Mouse (Mus musculus) forebrain, embryonic 14.5 days (tissue): ENCODE measurements at regions not wholly inside any gene's neighbourhood (a gene's known extent, or its start where the extent isn't known, plus 50 kb on each side); places are given as distances from the start of the nearest gene placed in this dataset.
A peak's percentile ranks its signal among the peaks of the same experiment; 100 is the strongest.

ENCODE experiments used
- ATAC-seq: fragments of 200-750 bp; cut with Nextera tagmentation; 2 replicates; pipeline ENCODE4 v1.8.0; 2017; ENCODE audit warnings: mild to moderate bottlenecking, moderate library complexity
- DNase-seq: peaks from one replicate; pipeline ENCODE4 v3.0.0-alpha.2; 2015; ENCODE audit warnings: low spot score
- H3K27ac ChIP-seq: fragments of 300-500 bp; sonication (generic); 2 replicates; pipeline ENCODE4 v1.5.1; 2014; ENCODE audit warnings: low read depth, mild to moderate bottlenecking, control low read depth, low read length, moderate library complexity
- H3K27me3 ChIP-seq: fragments of 300-500 bp; sonication (generic); replicated peaks from 2 replicates; pipeline ENCODE4 v1.6.1; 2014; ENCODE audit warnings: low read length, control low read depth, mixed read lengths; ENCODE audit not compliant: control insufficient read depth, insufficient read depth
- H3K36me3 ChIP-seq: fragments of 300-500 bp; sonication (generic); 2 replicates; pipeline ENCODE4 v1.6.1; 2014; ENCODE audit warnings: low read length, control low read depth; ENCODE audit not compliant: control insufficient read depth, insufficient read depth
- H3K4me1 ChIP-seq: fragments of 300-500 bp; sonication (generic); 2 replicates; pipeline ENCODE4 v1.6.1; 2014; ENCODE audit warnings: antibody characterized with exemption, low read length, control low read depth; ENCODE audit not compliant: control insufficient read depth, insufficient read depth
- H3K4me2 ChIP-seq: fragments of 300-500 bp; sonication (generic); 2 replicates; pipeline ENCODE4 v1.6.1; 2014; ENCODE audit warnings: mild to moderate bottlenecking, control low read depth, low read length
- H3K4me3 ChIP-seq: fragments of 300-500 bp; sonication (generic); 2 replicates; pipeline ENCODE4 v1.5.1; 2014; ENCODE audit warnings: low read depth, low read length, control low read depth
- H3K9ac ChIP-seq: fragments of 300-500 bp; sonication (generic); 2 replicates; pipeline ENCODE4 v1.6.1; 2014; ENCODE audit warnings: mild to moderate bottlenecking, low read length, control low read depth, moderate library complexity
- H3K9me3 ChIP-seq: fragments of 300-500 bp; sonication (generic); replicated peaks from 2 replicates; pipeline ENCODE4 v1.6.1; 2016; ENCODE audit warnings: low read length, control low read depth, mixed read lengths; ENCODE audit not compliant: control insufficient read depth
- WGBS: fragments of 180-500 bp; shearing (Covaris S2); extraction: QIAGEN DNeasy Blood & Tissue Kit; methylation state at CpG from one replicate; pipeline ENCODE4 v1.1.7; 2014; 5-methylcytosine and 5-hydroxymethylcytosine counted together

DNA sequence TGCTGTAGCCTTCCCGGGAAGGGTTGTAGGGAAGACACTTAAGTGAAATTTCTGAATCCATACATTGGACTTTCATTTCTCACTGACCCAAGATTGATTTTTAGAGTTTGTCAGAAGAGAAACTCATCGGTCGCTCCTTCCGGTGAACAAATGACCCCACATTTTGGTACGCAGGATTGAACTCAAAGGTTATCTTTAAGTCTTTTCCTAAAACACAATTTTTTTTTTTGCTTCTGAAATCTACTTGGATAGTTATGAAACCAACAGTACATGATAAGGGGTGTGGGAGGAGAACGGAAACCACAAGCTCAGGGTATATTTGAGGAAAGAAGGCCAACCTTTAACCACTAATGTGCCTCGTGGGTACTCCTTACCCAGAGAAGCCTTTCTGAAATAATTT, 324.3 kb upstream of the Nr2f2 start:
- DNase-seq (no peak), ATAC-seq (no peak)
- Histone ChIP-seq H3K9ac (no peak overlapping the region), H3K9me3 (no peaks in the 10 kb centered on the region), H3K27me3 (no peaks in the 10 kb centered on the region), H3K4me1 (no peaks in the 10 kb centered on the region), H3K27ac (no peak overlapping the region), H3K4me3 (no peak overlapping the region), H3K4me2 (no peak overlapping the region), H3K36me3 (no peaks in the 10 kb centered on the region)
- 95% methylated on average over 7 of the region's 7 CpGs for WGBS

DNA sequence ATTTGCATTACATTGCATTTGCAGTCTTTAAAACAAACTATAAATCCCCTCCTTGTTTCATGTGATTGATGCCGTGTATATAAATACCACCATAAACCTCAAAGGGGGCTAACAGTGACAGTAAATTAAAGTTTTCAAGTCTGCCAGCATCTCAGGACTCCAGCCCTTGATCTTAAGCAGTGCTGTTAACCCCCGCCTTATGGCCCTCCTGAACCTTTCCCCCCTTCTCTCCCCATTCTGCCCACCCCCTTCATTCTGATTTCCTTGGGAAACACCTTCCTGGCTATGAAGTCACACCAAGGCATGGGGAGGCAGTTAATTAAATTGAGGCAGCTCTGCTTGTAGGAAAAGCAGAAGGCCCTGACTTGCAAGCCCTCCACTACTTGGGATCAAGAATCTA, 302.5 kb upstream of the Nr2f2 start:
- Histone ChIP-seq H3K4me1 (no peaks in the 10 kb centered on the region), H3K27me3 (no peaks in the 10 kb centered on the region), H3K4me2 (no peak overlapping the region), H3K36me3 (no peaks in the 10 kb centered on the region), H3K4me3 (no peak overlapping the region), H3K9ac (no peak overlapping the region), H3K9me3 (no peaks in the 10 kb centered on the region), H3K27ac (no peak overlapping the region)
- 54% methylated on average over 2 of the region's 2 CpGs for WGBS
- DNase-seq, result no peak
- ATAC-seq, result no peak

DNA sequence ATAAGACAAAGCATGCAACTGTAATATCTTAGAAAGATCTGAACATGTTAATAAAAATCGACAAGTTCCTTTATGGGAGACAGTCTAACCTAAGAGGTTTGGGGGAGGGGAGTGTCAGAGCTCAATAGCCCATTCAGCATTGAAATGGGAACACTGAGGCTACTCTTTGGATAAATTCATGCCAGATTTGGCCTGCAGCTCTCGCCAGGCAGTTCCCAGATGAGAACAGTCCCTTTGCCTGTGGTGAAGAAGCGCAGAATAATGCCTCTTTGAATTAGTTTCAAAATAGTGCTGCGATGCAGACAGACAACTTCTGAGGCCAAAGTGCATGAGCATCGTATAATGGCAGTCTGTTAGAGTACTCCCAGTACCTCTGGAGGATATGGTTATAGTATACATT, 293.6 kb upstream of the Nr2f2 start:
- H3K9ac ChIP-seq, result no peak overlapping the region
- DNase-seq, result no peak
- ATAC-seq, result no peak
- no peak overlapping the region for H3K4me3 ChIP-seq
- no peaks in the 10 kb centered on the region for H3K27me3 ChIP-seq
- WGBS, result 59% methylated on average over 5 of the region's 5 CpGs
- H3K4me2 ChIP-seq, result no peak overlapping the region
- H3K4me1 ChIP-seq, result no peaks in the 10 kb centered on the region
- no peaks in the 10 kb centered on the region for H3K36me3 ChIP-seq
- H3K9me3 ChIP-seq, result no peaks in the 10 kb centered on the region; the same call in 1 of the 2 replicates
- no peak overlapping the region for H3K27ac ChIP-seq

DNA sequence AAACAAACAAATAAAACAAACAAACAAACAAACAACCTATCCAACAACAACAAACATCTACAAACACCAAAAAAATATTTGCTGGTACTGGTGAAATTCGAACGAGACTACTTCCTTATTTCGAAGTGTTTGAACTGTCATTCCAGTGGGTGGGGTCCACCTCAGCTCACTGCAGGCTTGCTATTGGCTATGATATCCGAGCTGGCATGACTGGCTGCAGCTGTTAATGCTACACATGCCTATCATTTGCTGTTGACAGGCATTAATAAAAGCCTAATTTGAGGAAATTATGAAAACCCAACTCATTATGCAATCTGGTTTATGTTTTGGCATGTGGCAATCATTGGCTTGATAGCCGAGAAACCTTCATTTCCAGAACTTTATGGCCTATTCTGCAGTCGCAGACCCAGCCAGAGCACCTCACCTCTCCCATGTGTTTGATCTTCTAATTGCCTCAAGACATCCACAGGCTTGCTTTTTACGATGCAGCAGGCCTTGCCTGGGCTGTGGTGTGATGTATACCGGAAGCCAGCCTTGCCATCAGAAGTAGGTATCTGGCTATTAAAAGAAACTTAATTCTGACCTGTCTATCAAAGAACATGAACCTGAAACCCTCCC, 283.3 kb upstream of the Nr2f2 start:
- no peak overlapping the region for H3K4me2 ChIP-seq
- ATAC-seq, result no peak
- no peaks in the 10 kb centered on the region for H3K4me1 ChIP-seq
- no peak for DNase-seq
- no peak overlapping the region for H3K27ac ChIP-seq
- H3K27me3 ChIP-seq, result no peaks in the 10 kb centered on the region
- no peak overlapping the region for H3K9ac ChIP-seq
- H3K36me3 ChIP-seq, result no peaks in the 10 kb centered on the region
- H3K4me3 ChIP-seq, result no peak overlapping the region
- WGBS, result 80% methylated on average over 8 of the region's 8 CpGs
- no peaks in the 10 kb centered on the region for H3K9me3 ChIP-seq

DNA sequence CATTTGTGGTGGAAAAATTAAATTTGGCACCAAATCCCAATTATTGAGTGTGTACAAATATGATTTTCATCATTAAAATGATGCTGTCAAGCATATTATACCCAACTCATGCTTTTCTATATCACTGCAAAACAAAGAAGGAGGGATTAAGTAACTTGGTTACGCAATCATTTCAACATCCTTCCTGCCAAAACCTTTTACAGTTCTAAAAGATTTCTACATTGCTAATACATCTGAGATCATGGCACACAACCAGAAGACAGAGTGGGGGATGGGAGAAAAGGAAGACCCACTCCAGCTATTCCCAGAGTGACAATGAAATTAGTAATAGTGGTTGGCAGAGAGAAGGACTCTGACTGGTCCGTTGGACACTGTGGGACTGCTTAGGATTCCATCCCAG, 280.3 kb upstream of the Nr2f2 start:
- Histone ChIP-seq H3K9me3 (no peaks in the 10 kb centered on the region), H3K4me1 (no peaks in the 10 kb centered on the region), H3K36me3 (no peaks in the 10 kb centered on the region), H3K4me3 (no peak overlapping the region), H3K9ac (no peak overlapping the region), H3K27me3 (no peaks in the 10 kb centered on the region), H3K4me2 (no peak overlapping the region), H3K27ac (no peak overlapping the region)
- ATAC-seq (no peak), DNase-seq (peak; percentile 22)
- WGBS, result 77% methylated on average over 2 of the region's 2 CpGs

DNA sequence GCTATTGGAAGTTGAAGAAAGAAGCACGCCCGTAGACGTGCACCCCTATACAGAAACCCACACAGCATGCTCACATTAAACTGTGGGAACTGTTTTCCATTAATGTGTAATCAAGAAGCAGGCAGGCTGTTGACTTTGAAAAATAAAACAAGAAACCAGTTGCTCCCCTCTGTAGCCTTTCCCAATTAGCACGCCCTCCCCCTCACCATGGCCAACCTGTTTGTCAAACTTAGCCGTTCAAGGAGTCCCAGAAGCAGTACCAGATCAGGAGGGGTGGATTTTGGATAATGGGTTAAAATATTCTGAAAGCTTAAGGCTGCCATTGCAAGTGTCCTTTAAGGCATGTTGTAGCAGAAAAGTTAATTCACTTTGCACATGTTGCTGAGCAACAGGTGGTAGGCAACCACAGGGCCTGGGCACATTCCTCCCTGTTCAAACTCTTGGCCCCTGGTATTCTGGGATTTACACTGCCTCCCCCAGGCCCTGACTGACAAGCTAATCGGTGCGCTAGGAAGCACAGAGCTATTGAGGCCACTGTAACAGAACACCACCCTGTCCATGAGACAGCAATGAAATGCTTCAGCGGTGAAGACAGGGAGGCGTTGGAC, 277.3 kb upstream of the Nr2f2 start:
- Histone ChIP-seq H3K4me1 (no peaks in the 10 kb centered on the region; the same call in 1 of the 2 replicates), H3K27me3 (no peaks in the 10 kb centered on the region), H3K4me2 (no peak overlapping the region), H3K27ac (no peak overlapping the region), H3K9me3 (no peaks in the 10 kb centered on the region), H3K4me3 (no peak overlapping the region), H3K9ac (no peak overlapping the region), H3K36me3 (no peaks in the 10 kb centered on the region)
- 31% methylated on average over 9 of the region's 9 CpGs for WGBS
- ATAC-seq (no peak; the same call in 1 of the 2 replicates), DNase-seq (peak; percentile 20)

DNA sequence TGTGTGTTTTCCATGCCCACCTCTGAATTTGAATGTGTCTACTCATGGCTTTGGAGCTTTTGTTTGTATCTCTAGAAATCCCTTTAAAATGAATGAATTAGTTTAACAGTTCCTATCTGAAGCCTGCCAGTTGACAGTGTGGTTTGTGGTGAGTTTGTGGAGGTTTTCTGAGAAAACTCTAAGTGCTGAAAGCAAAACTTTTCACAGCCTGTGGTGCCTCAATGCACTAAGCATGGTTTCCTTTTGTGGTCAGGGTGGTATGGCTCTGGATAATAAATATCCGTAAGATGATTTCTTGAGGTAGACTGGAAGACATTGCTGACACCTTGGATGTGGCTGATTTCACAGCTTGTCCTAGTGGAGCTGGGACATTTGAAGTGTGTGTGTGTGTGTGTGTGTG, 276.5 kb upstream of the Nr2f2 start:
- no peaks in the 10 kb centered on the region for H3K9me3 ChIP-seq
- no peaks in the 10 kb centered on the region; the same call in 1 of the 2 replicates for H3K4me1 ChIP-seq
- 92% methylated on average over 1 of the region's 1 CpGs for WGBS
- DNase-seq (no peak), ATAC-seq (no peak)
- H3K9ac ChIP-seq, result no peak overlapping the region
- no peaks in the 10 kb centered on the region for H3K36me3 ChIP-seq
- H3K27ac ChIP-seq, result no peak overlapping the region
- no peaks in the 10 kb centered on the region for H3K27me3 ChIP-seq
- H3K4me3 ChIP-seq, result no peak overlapping the region
- no peak overlapping the region for H3K4me2 ChIP-seq

DNA sequence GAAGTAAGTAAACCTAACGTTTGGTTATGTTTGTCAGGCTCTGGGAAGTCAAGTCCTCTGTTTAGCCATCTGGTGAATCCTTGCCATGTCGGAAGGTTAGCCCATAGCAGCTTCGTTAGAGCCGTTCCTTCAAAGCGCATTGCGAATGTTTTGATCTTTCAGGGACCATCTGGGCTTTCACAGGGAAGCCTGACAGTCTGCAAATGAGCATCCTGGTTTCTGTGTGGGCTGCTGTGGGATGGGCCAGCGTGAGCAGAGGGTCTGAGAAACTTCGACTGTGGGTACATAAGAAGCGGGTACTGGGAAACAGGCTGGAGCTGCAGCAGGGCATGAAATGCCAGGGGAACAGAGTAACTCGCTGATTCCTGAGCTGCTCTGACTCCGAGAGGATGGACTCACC, 274.7 kb upstream of the Nr2f2 start:
- Histone ChIP-seq H3K4me3 (no peak overlapping the region), H3K36me3 (no peaks in the 10 kb centered on the region), H3K9me3 (no peaks in the 10 kb centered on the region), H3K9ac (no peak overlapping the region), H3K27ac (no peak overlapping the region), H3K4me2 (no peak overlapping the region), H3K4me1 (no peaks in the 10 kb centered on the region; the same call in 1 of the 2 replicates), H3K27me3 (no peaks in the 10 kb centered on the region)
- ATAC-seq (peak; percentile 69), DNase-seq (peak; percentile 60)
- 45% methylated on average over 11 of the region's 11 CpGs for WGBS

DNA sequence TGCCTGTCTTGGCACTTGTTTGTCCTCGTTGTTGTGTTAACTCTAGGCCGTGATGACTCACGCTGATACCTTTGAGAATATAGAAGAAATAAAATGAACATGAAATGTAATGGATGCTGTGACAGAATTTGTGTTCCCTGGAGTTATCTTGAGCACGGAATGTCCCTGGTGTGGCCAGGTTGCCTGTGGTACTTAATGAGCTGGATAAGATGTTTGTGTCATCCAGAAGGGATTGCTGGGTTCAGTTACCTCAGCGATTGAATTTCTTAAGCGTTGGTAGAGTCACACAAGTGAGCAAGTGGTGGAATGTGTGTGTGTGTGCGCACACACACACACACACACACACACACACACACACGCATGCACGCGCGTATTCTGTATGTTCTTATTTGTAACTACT, 274.0 kb upstream of the Nr2f2 start:
- H3K9ac ChIP-seq, result no peak overlapping the region
- DNase-seq (no peak), ATAC-seq (no peak)
- WGBS, result 87% methylated on average over 11 of the region's 11 CpGs
- no peaks in the 10 kb centered on the region; the same call in 1 of the 2 replicates for H3K4me1 ChIP-seq
- no peak overlapping the region for H3K4me3 ChIP-seq
- no peaks in the 10 kb centered on the region for H3K36me3 ChIP-seq
- H3K27ac ChIP-seq, result no peak overlapping the region
- no peak overlapping the region for H3K4me2 ChIP-seq
- H3K27me3 ChIP-seq, result no peaks in the 10 kb centered on the region
- H3K9me3 ChIP-seq, result no peaks in the 10 kb centered on the region
